Mouse (Mus musculus) neural tube, embryonic 11.5 days (tissue): ENCODE measurements around the gene Ptprg. TPM values are rescaled to one million over a fixed set of nuclear protein-coding genes. Genes with fewer than 3 reads are reported as not detected.

Source experiments
- ATAC-seq: fragments of 200-750 bp; cut with Nextera tagmentation; 2 replicates; pipeline ENCODE4 v1.8.0; 2017; ENCODE audit warnings: moderate number of reproducible peaks, mild to moderate bottlenecking, moderate TSS enrichment, moderate library complexity; ENCODE audit not compliant: insufficient read depth, low FRiP score, low TSS enrichment
- DNase-seq: peaks from one replicate; pipeline ENCODE4 v3.0.0-alpha.2; 2015; ENCODE audit warnings: low spot score
- H3K27ac ChIP-seq: fragments of 300-500 bp; sonication (generic); 2 replicates; pipeline ENCODE4 v1.5.1; 2014; ENCODE audit warnings: low read depth, mild to moderate bottlenecking, low read length
- H3K27me3 ChIP-seq: fragments of 300-500 bp; sonication (generic); 2 replicates; pipeline ENCODE4 v1.6.1; 2014; ENCODE audit warnings: mild to moderate bottlenecking, low read length, mixed read lengths; ENCODE audit not compliant: control insufficient read depth, insufficient read depth
- H3K36me3 ChIP-seq: fragments of 300-500 bp; sonication (generic); 2 replicates; pipeline ENCODE4 v1.6.1; 2014; ENCODE audit warnings: mild to moderate bottlenecking, low read length, moderate library complexity, mixed read lengths; ENCODE audit not compliant: control insufficient read depth, insufficient read depth
- H3K4me1 ChIP-seq: fragments of 300-500 bp; sonication (generic); 2 replicates; pipeline ENCODE4 v1.6.1; 2014; ENCODE audit warnings: low read length, mixed read lengths; ENCODE audit not compliant: control insufficient read depth, insufficient read depth
- H3K4me2 ChIP-seq: fragments of 300-500 bp; sonication (generic); 2 replicates; pipeline ENCODE4 v1.6.1; 2014; ENCODE audit warnings: low read depth, mild to moderate bottlenecking, moderate library complexity
- H3K4me3 ChIP-seq: fragments of 300-500 bp; sonication (generic); 2 replicates; pipeline ENCODE4 v1.5.1; 2014; ENCODE audit warnings: low read depth, low read length
- H3K9ac ChIP-seq: fragments of 300-500 bp; sonication (generic); 2 replicates; pipeline ENCODE4 v1.6.1; 2014; ENCODE audit warnings: mild to moderate bottlenecking, low read length
- H3K9me3 ChIP-seq: fragments of 300-500 bp; sonication (generic); 2 replicates; pipeline ENCODE4 v1.6.1; 2016; ENCODE audit warnings: low read length; ENCODE audit not compliant: control insufficient read depth
- WGBS: fragments of 180-500 bp; shearing (Covaris S2); extraction: QIAGEN DNeasy Blood & Tissue Kit; methylation state at CpG from one replicate; pipeline ENCODE4 v1.1.7; 2014; 5-methylcytosine and 5-hydroxymethylcytosine counted together
- polyA plus RNA-seq: library from polyadenylated mRNA; unstranded; fragments of >200 nt; fragmentation: Nextera tagmentation; extraction: Ambion mirVana; gene quantifications from 2 replicates; pipeline ENCODE4 v1.2.1, GENCODE M21; 2014

Gene Ptprg
- polyA plus RNA-seq, 1 experiment from 2014 or later, result 40.8 TPM

- Histone ChIP-seq H3K9me3 (no peaks in the 10 kb centered on the region), H3K36me3 (no peaks in the 10 kb centered on the region), H3K27me3 (no peaks in the 10 kb centered on the region), H3K27ac (no peak overlapping the region), H3K4me3 (no peak overlapping the region), H3K4me2 (no peak overlapping the region), H3K4me1 (no peaks in the 10 kb centered on the region), H3K9ac (no peak overlapping the region)
- ATAC-seq (no peak), DNase-seq (no peak)
- WGBS, result 70% methylated on average over 9 of the region's 9 CpGs
Measured at GRCm38 (mm10) chr14:11983031-11983430, 429.7 kb downstream of the Ptprg start.

GRCm38 (mm10) chr14:11984086-11984485 lies 430.8 kb downstream of the Ptprg start:
- no peak overlapping the region for H3K27ac ChIP-seq
- no peak overlapping the region for H3K9ac ChIP-seq
- H3K4me3 ChIP-seq, result no peak overlapping the region
- WGBS, result 68% methylated on average over 3 of the region's 3 CpGs
- DNase-seq (no peak), ATAC-seq (no peak)
- no peaks in the 10 kb centered on the region for H3K4me1 ChIP-seq
- no peak overlapping the region for H3K4me2 ChIP-seq
- no peaks in the 10 kb centered on the region for H3K27me3 ChIP-seq
- no peaks in the 10 kb centered on the region for H3K36me3 ChIP-seq
- H3K9me3 ChIP-seq, result no peaks in the 10 kb centered on the region

DNA sequence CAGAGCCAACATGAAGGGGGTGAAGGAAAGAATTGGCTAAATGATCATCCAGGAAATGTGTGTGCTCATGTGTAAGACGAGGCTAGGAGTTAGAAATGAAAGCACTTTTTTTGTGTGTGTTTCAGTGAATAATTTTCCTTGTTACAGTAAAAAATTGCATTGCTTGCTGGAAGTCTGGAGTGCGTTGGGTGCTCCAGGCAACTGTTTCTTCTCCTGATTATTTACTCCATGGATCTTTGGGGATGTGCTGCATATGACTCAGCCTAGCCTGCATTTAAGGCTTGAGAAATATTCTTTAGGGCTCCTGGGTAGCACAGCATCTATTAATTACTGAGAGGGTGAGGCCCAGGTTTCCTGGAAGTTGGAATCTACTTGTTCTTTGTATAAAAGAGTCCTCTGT lies 435.6 kb downstream of the Ptprg start:
- H3K9ac ChIP-seq, result no peak overlapping the region
- no peaks in the 10 kb centered on the region for H3K4me1 ChIP-seq
- no peaks in the 10 kb centered on the region for H3K36me3 ChIP-seq
- H3K27me3 ChIP-seq, result no peaks in the 10 kb centered on the region
- no peak overlapping the region for H3K4me2 ChIP-seq
- 79% methylated on average over 2 of the region's 2 CpGs for WGBS
- H3K27ac ChIP-seq, result no peak overlapping the region
- no peak overlapping the region for H3K4me3 ChIP-seq
- H3K9me3 ChIP-seq, result no peaks in the 10 kb centered on the region
- no peak for ATAC-seq
- no peak for DNase-seq

- DNase-seq, result no peak
- 59% methylated on average over 2 of the region's 2 CpGs for WGBS
- Histone ChIP-seq H3K9me3 (no peaks in the 10 kb centered on the region), H3K9ac (no peak overlapping the region), H3K4me2 (no peak overlapping the region), H3K4me3 (no peak overlapping the region), H3K4me1 (no peaks in the 10 kb centered on the region), H3K27me3 (no peaks in the 10 kb centered on the region), H3K36me3 (no peaks in the 10 kb centered on the region), H3K27ac (no peak overlapping the region)
- ATAC-seq, result no peak
Measured at GRCm38 (mm10) chr14:11991151-11991550, 437.8 kb downstream of the Ptprg start.

- no peak overlapping the region for H3K9ac ChIP-seq
- no peaks in the 10 kb centered on the region for H3K36me3 ChIP-seq
- no peak overlapping the region for H3K4me3 ChIP-seq
- no peak overlapping the region for H3K4me2 ChIP-seq
- no peaks in the 10 kb centered on the region for H3K4me1 ChIP-seq
- H3K27ac ChIP-seq, result no peak overlapping the region
- ATAC-seq, result no peak
- H3K27me3 ChIP-seq, result no peaks in the 10 kb centered on the region
- DNase-seq, result no peak
- WGBS, result 64% methylated on average over 4 of the region's 4 CpGs
- H3K9me3 ChIP-seq, result no peaks in the 10 kb centered on the region
Measured at GRCm38 (mm10) chr14:11992111-11992510, 438.8 kb downstream of the Ptprg start.

DNA sequence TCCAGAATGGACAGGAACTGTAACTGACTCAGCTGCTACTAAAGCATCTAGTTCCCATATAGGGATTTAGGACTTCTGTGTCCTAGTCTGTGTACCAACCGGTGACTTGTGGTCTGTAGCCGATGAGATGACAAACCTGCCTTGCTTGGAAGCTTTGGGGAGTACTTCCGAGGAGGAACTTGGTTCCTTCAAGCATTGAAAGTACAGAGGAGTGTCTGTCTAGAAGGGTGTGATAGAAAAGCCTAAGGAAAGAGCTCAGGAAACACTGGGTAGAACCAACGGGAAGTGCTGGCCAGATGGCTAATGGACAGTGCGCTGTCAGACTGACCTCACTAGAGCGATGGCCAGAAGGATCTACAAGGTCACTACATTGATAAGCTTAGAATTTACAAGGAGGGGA lies 439.2 kb downstream of the Ptprg start:
- 89% methylated on average over 6 of the region's 6 CpGs for WGBS
- H3K9ac ChIP-seq, result no peak overlapping the region
- H3K4me3 ChIP-seq, result no peak overlapping the region
- H3K4me1 ChIP-seq, result no peaks in the 10 kb centered on the region
- H3K4me2 ChIP-seq, result no peak overlapping the region
- no peaks in the 10 kb centered on the region for H3K9me3 ChIP-seq
- no peaks in the 10 kb centered on the region for H3K36me3 ChIP-seq
- ATAC-seq (no peak), DNase-seq (no peak)
- no peaks in the 10 kb centered on the region for H3K27me3 ChIP-seq
- no peak overlapping the region for H3K27ac ChIP-seq

DNA sequence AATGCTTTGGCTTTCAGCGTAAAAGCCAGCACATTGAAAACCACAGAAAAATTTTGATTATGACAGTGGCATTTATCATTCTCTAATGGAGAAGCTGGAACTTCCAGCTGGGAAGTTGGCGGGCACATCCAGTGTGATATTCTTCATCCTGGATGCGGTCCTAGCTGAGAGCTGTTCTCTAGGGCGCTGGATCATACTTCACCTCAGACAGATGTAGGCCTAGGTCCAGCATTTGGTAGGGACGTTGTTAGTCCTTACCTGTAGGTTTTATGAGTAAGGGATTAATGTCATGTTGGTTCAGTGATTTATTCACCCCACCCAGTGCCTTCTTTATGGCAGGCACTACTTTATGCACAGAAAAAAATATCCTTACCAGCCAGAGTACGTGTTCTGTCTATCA lies 444.2 kb downstream of the Ptprg start:
- Histone ChIP-seq H3K4me2 (no peak overlapping the region), H3K27ac (no peak overlapping the region), H3K9me3 (no peaks in the 10 kb centered on the region), H3K4me3 (no peak overlapping the region), H3K4me1 (no peaks in the 10 kb centered on the region), H3K36me3 (no peaks in the 10 kb centered on the region), H3K9ac (no peak overlapping the region), H3K27me3 (no peaks in the 10 kb centered on the region)
- DNase-seq, result no peak
- no peak for ATAC-seq
- 76% methylated on average over 6 of the region's 6 CpGs for WGBS

GRCm38 (mm10) chr14:11998464-11998863 lies 445.1 kb downstream of the Ptprg start:
- Histone ChIP-seq H3K36me3 (no peaks in the 10 kb centered on the region), H3K9ac (no peak overlapping the region), H3K9me3 (no peaks in the 10 kb centered on the region), H3K27ac (no peak overlapping the region), H3K4me1 (no peaks in the 10 kb centered on the region), H3K4me3 (no peak overlapping the region), H3K4me2 (no peak overlapping the region), H3K27me3 (no peaks in the 10 kb centered on the region)
- WGBS, result 72% methylated on average over 4 of the region's 4 CpGs
- ATAC-seq, result no peak
- DNase-seq, result no peak

- no peak overlapping the region for H3K27ac ChIP-seq
- H3K36me3 ChIP-seq, result no peaks in the 10 kb centered on the region
- H3K4me3 ChIP-seq, result no peak overlapping the region
- no peak overlapping the region for H3K4me2 ChIP-seq
- H3K4me1 ChIP-seq, result no peaks in the 10 kb centered on the region
- DNase-seq, result no peak
- H3K9me3 ChIP-seq, result no peaks in the 10 kb centered on the region
- ATAC-seq, result no peak
- no peak overlapping the region for H3K9ac ChIP-seq
- H3K27me3 ChIP-seq, result no peaks in the 10 kb centered on the region
- 90% methylated on average over 4 of the region's 4 CpGs for WGBS
Measured at GRCm38 (mm10) chr14:12004061-12004460, 450.7 kb downstream of the Ptprg start.
